Mouse (Mus musculus) CD4-positive, CD25-positive, alpha-beta regulatory T cell, adult 4 months (primary cell): ENCODE measurements around the gene Bsnd. TPM values are rescaled to one million over a fixed set of nuclear protein-coding genes. Genes with fewer than 3 reads are reported as not detected.

Experiments used
- ATAC-seq: one replicate; pipeline ENCODE4 v1.8.0; 2017
- polyA plus RNA-seq, 2 experiments: library from polyadenylated mRNA; unstranded; fragments of 100-300 nt; shearing (Covaris generic); gene quantifications; one replicate each; pipeline ENCODE4 v1.2.1; 2017

Bsnd gene
- polyA plus RNA-seq: not detected

DNA sequence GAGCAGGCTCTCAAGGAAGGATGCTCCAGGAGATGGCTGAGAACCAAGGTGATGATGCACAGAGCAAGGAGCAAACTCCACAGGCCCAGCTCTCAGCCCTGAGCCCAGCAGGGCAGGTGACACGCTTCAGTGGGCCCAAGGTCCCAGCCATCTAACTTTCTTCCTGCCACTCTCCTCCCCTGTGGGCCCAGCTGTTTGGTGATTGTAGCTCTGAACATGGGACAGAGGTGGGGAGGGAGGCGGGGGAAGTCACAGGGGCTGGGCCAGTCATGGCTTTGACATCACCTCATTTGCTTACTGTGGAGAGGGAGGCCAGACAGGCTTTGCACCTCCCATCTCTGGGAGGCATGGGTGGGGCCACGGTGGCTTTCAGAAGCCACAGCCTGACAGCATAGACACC, at the start of gene Bsnd:
Bsnd (minus strand) TSS at position 168 of the 400 bp plus-strand sequence.
- no peak for ATAC-seq

GRCm38 (mm10) chr4:106541491-106541890, 49.4 kb upstream of the Bsnd start:
- ATAC-seq: no peak

DNA sequence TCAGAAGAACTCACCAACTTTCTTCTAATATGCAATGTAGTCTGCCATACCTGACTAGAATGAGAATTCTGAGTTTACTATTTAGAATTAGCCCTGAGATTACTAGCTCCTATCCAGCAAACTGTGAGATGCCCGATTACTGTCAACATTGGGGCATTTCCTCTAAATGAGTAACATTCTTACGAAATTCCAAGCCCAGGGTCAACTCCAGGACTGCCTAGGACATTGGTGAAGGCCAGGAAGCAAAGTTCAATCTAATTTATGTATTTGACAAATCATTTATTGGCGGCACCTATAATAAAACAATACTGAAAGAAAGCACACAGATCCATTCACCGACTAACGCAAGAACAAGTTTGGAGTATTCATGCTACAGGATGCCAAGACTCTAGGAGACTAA, 47.7 kb upstream of the Bsnd start:
- no peak for ATAC-seq

DNA sequence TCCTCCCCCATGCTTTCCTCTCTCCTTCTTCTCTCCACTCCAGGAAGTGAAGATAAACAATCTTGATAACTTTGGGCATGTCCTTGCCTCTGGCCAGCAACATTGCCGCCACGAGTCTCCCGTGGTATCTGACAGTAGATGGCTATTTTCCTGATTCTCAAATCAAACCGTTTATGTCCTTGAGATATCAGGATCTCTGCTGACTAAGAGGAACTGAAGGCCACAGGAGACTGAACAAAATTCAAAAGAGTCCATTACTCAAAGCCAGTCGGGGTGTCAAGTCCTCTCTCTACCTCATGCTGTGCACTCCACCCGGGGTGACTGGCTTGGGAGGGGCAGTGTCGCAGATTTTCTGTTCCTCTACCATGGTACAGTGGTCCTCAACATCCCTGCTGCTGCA, 42.2 kb upstream of the Bsnd start:
- ATAC-seq: no peak

DNA sequence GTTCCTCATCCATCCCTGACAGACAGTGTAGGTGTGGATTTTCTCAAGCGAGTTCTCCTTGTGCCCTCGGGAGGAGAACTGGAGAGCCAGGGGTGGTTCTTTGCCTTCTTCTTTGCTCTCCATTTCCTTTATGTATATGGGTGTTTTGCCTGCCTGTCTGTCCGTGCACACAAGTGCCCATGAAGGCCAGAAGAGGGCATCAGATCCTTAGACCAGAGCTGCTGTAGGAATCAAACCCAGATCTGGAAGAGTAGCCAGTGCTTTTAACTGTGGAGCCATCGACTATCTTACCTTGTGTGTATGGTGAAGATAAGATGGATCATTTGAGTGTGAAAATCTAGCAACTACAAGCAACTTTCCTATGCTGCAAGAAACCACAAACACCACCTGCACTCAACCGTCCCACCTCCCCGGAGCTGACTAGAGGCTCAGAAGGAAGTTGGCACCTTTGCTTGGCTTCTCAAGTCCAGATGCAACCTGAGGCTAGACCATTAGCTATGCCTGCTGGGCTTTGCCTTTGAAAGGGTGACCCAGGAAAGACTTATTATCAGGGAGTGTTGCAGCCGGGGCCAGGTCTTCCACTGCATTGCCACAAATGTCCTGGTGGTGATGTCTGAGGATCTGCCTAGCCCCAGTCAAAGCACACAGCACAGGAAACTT, 41.5 kb upstream of the Bsnd start:
- no peak for ATAC-seq

DNA sequence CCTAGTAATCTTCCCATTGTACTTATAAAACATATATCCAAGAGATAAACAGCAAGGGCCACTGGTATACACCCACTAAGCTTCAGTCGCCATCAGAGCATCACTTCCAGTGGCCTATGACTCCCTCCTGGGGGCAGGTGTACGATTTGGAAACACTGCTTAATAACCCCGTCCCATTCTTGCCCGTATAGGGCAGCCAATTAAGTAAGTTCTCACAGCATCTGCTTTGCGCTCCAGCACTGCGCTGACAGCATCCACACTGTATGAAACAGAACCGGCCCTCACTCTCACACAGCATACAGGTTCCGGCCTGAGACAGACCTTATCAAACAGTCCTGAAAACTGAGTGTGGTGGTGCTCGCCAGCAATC, 38.0 kb upstream of the Bsnd start:
- no peak for ATAC-seq

DNA sequence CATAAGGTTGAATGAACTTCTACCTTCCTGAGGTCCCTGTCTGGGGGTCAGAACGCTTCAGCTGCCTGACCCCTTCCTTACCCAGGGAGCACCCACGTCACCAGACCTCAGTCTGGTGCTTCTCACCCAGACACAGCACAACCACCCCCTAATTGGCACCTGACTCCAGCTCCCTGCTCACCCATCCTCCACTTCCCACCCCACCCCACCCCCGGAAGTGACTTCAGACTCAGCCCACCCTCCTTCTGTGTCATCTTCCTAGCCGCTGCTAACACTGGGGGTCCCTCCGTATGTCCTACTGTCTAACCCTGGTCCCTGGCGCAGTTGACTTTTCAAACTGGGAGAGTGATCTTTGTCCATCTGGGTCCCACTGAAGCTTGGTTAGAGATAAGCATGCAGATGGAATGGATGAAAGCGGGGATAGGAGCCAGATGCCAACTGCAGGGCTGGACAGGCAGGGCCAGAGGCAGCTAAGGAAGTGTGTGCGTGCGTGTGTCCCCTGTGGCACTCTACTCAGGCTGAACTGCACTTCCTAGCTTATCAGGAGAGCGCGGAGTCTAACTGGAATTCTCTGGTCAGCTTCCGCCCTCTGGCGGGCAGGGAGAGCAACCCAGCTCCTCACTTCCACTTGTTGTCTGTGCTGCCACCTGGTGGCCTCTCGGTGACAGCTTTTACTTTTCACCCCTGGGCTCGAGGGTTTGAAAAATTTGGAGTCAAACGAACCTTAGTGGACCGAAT, 37.5 kb upstream of the Bsnd start:
- ATAC-seq: peak; percentile 95

- ATAC-seq: no peak
These were observed 35.9 kb upstream of the Bsnd start for GRCm38 (mm10) chr4:106527856-106528547.

DNA sequence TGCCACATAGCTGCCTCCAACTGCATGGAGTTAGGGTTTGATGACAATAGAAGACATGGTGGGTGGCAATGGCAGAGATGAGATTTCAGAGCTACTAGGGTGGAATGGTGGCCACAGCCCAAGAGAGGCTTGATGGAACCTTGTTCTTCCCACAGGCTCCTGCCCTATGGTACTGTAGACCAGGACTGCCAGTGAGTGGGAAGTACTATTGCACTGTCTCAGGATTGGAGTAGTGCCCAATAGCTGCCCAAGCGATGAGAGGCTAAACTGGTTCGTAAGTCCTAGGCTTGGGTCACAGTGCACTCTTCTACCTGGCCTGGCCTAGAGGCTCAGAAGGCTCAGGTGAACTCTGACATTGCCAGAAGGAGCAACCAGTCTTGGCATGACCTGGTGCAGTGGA, 32.9 kb upstream of the Bsnd start:
- ATAC-seq: no peak

DNA sequence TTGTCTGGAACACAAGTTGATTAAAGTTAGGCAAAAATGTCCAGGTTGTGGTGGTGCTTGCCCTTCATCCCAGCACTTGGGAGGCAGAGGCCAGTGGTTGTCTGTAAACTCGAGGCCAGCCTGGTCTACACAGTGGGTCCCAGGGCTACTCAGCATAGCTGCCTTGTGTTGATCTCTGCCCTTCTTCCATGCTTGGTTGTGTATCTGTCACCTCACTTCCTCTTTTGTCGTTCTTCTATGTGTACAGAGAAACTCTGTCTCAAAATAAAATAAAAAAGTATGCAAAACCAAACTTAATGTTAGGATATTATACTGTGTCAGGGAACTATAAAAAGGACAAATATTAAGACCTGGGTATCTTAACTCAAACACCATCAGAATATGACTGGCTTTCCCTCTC, 32.0 kb upstream of the Bsnd start:
- ATAC-seq: no peak

GRCm38 (mm10) chr4:106522547-106522946, 30.5 kb upstream of the Bsnd start:
- no peak for ATAC-seq

GRCm38 (mm10) chr4:106514606-106515005, 22.5 kb upstream of the Bsnd start:
- ATAC-seq: no peak

GRCm38 (mm10) chr4:106509888-106510287, 17.8 kb upstream of the Bsnd start:
- ATAC-seq: no peak

- ATAC-seq: no peak
These were observed 13.5 kb upstream of the Bsnd start for GRCm38 (mm10) chr4:106505453-106506058.

DNA sequence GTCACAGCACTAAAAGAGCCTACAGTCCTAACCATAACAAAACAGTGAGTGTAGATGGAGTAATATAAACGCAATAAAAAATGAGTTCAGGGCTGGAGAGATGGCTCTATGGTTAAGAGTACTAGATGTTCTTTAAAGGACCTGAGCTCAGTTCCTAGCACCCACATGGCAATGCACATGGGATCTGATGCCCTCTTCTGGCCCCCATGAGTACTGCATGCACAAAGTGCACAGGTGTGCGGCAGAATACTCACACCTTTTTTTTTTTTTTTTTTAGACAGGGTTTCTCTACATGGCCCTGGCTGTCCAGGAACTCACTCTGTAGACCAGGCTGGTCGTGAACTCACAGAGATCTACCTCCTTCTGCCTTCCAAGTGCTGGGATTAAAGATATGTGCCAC, 11.5 kb upstream of the Bsnd start:
- ATAC-seq: no peak

- ATAC-seq: no peak
These were observed 8.0 kb upstream of the Bsnd start for GRCm38 (mm10) chr4:106500066-106500465.

DNA sequence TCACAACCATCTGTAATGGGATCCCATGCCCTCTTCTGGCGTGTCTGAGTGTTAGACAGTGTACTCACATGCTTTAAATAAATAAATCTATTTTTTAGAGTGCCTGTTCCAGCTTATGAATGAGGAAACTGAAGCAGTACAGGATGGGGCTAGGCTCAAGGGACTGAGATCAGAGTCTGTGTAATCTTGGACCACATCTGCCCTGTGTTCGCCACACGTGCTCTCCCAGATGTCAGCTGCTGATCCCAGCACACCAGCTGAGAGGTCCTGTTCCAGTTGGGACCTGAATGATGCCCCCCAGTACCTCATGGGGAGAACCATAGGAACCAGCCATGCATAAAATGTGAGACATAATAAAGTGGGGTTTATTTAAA, 6.4 kb upstream of the Bsnd start:
- ATAC-seq: no peak

- ATAC-seq: no peak
These were observed 5.8 kb upstream of the Bsnd start for GRCm38 (mm10) chr4:106497776-106498470.

- no peak for ATAC-seq
These were observed 4.8 kb upstream of the Bsnd start for GRCm38 (mm10) chr4:106496833-106497232.

DNA sequence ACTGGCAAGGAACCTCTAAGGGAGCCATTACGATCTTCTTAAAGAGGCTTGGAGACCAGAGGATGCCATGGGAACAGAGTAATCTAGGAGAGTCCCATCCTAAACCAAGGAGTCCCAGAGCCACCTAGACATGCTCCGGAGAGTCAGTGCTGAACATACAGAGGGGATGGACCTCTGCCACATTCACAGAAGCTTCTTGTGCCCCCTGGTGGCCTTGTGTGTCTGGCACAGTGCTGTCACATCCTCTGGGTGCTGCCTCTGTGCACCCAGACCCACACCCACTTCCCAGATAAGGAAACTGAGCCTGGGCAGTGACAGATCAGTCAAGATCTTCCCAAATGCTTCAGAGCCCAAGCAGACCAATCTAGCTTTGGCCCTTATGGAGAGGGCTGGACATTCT, 1.6 kb upstream of the Bsnd start:
- ATAC-seq: no peak

GRCm38 (mm10) chr4:106490620-106491019, 1.5 kb downstream of the Bsnd start:
- ATAC-seq: no peak

GRCm38 (mm10) chr4:106483831-106484230, 8.3 kb downstream of the Bsnd start:
- ATAC-seq: no peak

- ATAC-seq: no peak
These were observed 8.8 kb downstream of the Bsnd start for GRCm38 (mm10) chr4:106483215-106483727.
